Mouse (Mus musculus) urinary bladder, postnatal 36 days (tissue): ENCODE measurements around the gene Tmem221.

Source experiments
- DNase-seq, 2 experiments: peaks; one replicate each; pipeline ENCODE4 v3.0.0; 2022; ENCODE audit warnings: low spot score in 2 of 2, mixed read lengths in 1 of 2

Tmem221 gene

GRCm38 (mm10) chr8:71511644-71512043, 47.0 kb downstream of the Tmem221 start, which contains the start of gene Plvap:
Gene Plvap, minus strand, starts transcription at chr8:71511752.
- no peak for DNase-seq

- DNase-seq: no peak
These were observed 49.4 kb downstream of the Tmem221 start for GRCm38 (mm10) chr8:71509316-71509715.

- peak in 1 of 2 experiments; percentile 68 for DNase-seq
These were observed 51.0 kb downstream of the Tmem221 start for GRCm38 (mm10) chr8:71507589-71508104.

GRCm38 (mm10) chr8:71505979-71506378, 52.7 kb downstream of the Tmem221 start:
- DNase-seq: no peak

- no peak for DNase-seq
These were observed 53.3 kb downstream of the Tmem221 start for GRCm38 (mm10) chr8:71505326-71505725.

GRCm38 (mm10) chr8:71504349-71504748, 54.3 kb downstream of the Tmem221 start:
- DNase-seq: no peak
